Mouse (Mus musculus) spleen, adult 10 weeks (tissue): Measurements from ENCODE around the gene Eif2ak4. TPM values are rescaled to one million over a fixed set of nuclear protein-coding genes. Genes with fewer than 3 reads are reported as not detected.

Experiments used
- polyA plus RNA-seq: library from polyadenylated mRNA; stranded (reverse); fragments of 350-450 nt; fragmentation: Illumina TruSeq; extraction: RNeasy Lipid Tissue Mini Kit (QIAGEN cat#74804); gene quantifications from one replicate; pipeline ENCODE4 v1.2.3, GENCODE M21; 2015; ENCODE audit warnings: low replicate concordance; ENCODE audit not compliant: insufficient read depth

Eif2ak4 gene
- polyA plus RNA-seq: 21.3 TPM

GRCm38 (mm10) chr2:118388341-118389335 lies at the start of gene Eif2ak4:
Gene Eif2ak4, plus strand, starts transcription at chr2:118388618.

GRCm38 (mm10) chr2:118372901-118373571 lies 15.4 kb upstream of the Eif2ak4 start, which contains the start of gene Gpr176:
Gene Gpr176, minus strand, starts transcription at chr2:118373419.

GRCm38 (mm10) chr2:118479550-118479909 lies 91.1 kb downstream of the Eif2ak4 start, which contains the start of gene Srp14:
Gene Srp14, minus strand, starts transcription at chr2:118479711.

Other genes with a start within 250 kb of the Eif2ak4 start
- 1.4 TPM for gene Fsip1, start 131.7 kb upstream of the Eif2ak4 start, polyA plus RNA-seq
- gene Gpr176, start 15.2 kb upstream of the Eif2ak4 start, polyA plus RNA-seq: 5.3 TPM
- gene Srp14, start 91.1 kb downstream of the Eif2ak4 start, polyA plus RNA-seq: 200 TPM
- 21.3 TPM for gene Bmf, start 161.1 kb downstream of the Eif2ak4 start, polyA plus RNA-seq
- 20.2 TPM for gene Bub1b, start 209.6 kb downstream of the Eif2ak4 start, polyA plus RNA-seq